Mouse (Mus musculus) heart, adult 8-10 months (tissue): ENCODE measurements around the gene Kirrel3. TPM values are rescaled to one million over a fixed set of nuclear protein-coding genes. Genes with fewer than 3 reads are reported as not detected.

ENCODE experiments used
- DNase-seq: peaks from one replicate; pipeline ENCODE4 v3.0.0; 2022; ENCODE audit warnings: low spot score
- total RNA-seq, 4 experiments: library from RNA; stranded (reverse); gene quantifications; 2 replicates each; pipeline ENCODE4 v1.2.4; 2022

Kirrel3 gene
- total RNA-seq, 4 experiments from 2014 or later = 0.33 to 0.69 (median 0.54) TPM

DNA sequence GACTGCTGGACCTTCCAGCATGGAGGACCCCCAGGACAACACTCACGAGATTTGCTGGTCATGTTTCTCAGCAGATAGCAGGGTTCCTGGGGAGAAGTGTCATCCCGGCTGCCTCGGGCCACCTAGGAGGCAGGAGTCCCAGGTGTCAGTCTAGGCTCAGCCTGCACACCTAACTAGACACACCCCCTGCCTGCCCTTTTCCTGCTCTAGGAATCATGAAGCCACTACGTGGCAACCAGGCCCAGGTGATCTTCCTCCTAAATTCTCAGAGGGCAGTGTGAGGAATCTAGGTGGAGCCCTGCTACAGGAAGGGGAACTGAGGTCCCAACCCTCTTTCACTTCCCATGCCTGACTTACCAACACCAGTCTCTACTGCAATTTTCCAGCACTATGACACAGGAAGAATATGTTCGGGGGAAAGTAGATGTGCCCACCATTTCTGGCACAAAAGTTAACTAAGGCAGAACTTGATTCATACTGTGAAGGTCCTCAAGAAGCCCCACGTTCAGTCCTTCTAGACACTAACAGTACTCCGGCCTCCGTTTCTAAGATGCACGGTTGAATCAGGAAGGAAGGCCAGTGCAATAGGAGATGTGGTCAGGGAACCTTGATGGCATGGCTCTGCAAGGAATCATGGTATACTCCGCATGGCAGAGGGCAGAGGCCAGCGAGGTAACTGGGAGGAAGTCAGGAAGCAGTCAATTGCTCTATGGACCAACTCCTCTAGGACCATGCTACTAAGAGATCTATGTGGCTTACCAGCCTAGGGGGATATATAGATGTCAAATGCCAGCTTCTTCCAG is 570.0 kb downstream of the Kirrel3 start:
- no peak for DNase-seq

DNA sequence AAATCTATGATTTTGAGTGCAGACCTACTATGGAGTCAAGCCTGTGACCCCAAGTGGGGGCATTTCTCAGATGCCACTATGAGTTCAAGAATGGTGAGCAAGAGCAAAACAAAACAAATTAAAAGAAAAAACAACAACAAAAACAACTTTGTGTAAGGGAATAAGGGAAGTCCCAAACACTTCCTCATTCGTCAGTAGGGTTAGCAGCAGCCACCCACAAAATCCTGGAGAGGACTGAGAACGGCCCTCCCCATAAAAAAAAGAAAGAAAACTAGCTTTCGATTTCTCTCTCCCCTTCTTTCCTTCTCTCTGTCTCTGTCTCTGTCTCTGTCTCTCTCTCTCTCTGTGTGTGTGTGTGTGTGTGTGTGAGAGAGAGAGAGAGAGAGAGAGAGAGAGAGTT is 570.9 kb downstream of the Kirrel3 start:
- no peak for DNase-seq

DNA sequence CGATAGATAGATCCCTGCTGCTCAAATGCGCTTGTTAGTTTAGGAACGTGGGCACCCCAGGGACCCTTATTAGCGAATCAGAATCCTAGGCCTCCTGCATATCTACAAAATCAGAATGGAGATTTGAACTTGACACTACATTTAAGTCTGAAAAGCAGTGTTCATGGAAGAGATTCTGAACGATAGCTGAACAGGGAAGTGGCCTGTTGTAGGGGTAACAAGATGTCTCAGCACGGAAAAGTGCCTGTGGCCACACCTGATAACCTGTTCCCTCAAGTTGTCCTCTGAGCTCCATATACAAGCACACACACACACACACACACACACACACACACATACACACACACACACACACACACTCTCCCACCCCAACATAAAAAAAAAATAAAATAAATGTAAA is 571.9 kb downstream of the Kirrel3 start:
- no peak for DNase-seq

DNA sequence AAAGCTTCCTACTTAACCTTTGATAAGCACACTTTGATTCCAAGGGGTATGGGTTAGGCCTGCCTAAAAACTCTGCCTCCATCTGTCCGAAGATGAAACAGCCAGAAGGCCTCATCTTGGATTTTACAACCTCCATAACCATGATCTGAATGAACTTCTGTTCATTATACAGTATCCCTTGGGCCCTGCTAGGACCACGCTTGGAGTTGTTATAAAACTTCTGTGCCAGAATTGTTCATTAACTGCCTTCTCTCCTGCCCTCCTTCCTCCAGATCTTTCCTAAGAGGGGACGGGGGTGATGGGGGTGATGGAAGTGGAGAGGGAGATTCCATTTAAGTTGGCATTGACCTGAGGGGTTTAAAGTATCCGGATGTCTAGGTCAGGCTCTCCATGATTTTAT is 572.5 kb downstream of the Kirrel3 start:
- peak; percentile 0 for DNase-seq

DNA sequence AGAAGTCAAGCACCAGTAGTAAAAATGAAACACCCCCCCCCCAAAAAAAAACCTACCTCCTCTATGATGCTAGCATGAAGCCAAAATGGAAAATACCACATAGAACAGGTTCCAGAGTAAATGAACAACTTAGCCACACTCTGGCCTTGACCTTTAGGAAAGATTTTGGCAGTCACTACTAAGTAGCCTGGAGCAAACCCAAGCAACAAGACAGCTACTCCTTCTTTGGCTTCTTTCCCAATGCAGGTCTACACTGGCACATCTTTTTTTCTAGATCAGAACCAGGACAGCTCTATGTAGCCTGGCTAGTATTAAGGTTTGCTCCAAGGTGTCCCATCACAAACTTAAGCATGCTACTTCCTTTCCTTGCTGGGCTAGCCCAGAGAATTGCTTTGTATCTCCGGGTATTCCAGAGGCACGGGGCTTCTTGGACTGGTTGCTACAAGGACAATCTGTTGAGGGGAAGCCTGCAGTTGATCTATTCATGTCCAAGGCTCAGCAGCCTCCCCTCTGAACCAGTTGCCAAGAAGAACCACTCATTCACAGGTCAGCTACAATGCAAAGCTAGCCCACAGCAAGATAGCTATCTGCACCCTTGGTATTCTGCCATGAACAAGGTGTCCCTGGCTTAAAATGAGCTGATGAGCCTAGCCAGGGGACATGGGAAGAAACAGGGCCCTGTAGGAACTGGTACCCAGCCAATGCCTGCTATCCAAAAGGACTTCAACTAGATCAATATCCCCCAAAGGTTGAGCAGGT is 573.1 kb downstream of the Kirrel3 start:
- no peak for DNase-seq

DNA sequence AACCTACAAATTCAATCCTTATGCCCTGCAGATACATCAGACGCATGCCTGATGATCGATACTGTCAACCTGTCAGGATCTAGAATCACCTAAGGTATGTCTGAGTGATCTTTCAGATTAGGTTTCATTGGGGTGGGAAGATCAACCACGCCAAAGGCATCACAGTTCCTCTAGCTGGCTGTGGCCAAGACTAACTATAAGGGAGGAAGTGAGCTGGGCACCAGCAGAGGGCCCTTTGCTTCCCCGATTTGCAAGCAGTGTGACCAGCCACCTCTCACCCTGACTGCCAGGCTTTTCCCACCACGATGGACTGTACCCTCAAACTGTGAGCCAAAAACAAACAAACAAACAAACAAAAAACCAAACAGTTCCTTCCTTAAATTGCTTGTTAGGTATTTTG is 574.2 kb downstream of the Kirrel3 start:
- DNase-seq = no peak

DNA sequence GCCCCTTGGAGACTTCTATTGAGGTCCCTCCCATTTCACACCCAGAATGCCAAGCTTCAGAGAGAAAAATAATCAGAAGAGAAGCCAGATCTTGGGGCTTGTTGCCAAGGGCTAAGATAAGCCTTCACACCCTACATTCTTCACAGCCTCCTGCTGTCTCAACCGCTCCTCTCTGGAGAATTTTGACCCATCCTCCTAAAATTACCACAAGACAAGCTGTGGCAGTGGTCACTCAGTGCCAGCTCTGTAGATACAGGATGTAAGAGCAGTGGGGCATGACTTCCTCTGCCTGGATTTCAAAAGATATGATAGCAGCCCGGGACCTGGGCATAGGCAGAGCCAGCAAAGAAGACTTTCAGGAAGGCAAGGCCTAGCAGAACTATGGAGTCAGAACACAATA is 575.8 kb downstream of the Kirrel3 start:
- DNase-seq = no peak
